Mouse (Mus musculus) fat pad, adult 2 months (tissue): ENCODE results near the gene Tgfbr1.

ENCODE experiments used
- DNase-seq: peaks from one replicate; pipeline ENCODE4 v3.0.0-alpha.2; 2011; ENCODE audit warnings: low read depth, low spot score; ENCODE audit errors: extremely low read depth

Gene Tgfbr1

DNA sequence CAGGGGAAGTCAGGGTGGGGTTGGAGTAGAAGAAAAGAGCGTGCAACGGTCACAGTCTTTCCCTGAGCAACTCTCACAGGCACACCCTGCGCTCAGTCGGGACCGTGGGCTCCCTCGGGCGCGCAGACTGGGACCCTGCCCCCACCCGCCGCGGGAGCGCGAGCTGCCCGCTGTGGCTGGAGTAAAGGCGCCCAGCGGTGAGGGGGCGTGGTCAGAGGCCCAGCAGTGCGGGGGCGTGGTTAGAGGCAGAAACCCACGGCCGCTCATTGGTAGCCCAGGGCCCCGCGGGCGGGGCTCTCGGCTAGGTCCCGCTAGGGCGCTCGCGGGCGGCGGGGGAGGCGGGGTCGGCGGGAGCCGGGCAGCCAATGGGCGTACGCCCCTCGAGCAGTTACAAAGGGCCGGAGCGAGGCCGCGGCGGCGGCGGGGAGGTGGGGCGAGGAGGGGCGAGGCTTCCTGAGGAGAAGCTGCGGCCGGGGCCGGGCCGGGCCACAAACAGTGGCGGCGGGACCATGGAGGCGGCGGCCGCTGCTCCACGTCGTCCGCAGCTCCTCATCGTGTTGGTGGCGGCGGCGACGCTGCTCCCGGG, at the start of gene Tgfbr1:
Gene Tgfbr1 (plus strand): TSS at position 420 of the 586 bp plus-strand sequence.
- peak; percentile 36 for DNase-seq

DNA sequence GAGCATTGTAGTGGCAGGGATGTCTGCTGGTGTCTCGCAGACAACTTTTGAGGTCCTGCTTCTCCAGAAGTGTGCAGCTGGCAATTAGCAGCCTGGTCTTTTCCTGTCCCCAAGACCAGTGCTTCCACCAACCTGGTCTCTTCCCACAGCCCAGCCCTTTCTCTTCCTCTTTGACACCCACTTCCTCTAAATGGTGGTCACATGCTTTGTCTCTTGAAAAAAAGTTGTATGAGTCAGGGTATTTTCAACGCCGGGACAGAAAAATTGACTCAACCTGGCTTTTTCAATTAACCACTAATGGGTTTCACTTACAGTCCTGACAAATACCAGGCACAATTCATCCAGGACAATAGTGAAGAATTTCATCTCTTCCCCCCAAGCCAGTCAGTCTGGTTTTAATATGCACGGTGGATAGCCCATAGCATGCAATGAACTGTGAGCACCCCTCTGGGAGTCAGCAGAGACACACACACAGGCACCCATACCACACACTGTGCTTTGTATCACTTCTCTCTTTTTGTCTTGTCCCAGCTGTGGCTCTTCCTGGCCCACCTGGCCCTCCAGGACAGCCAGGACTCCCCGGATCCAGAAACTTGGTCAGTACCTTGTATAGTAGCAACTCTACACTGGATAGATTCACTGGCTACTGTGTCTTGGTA, 49.6 kb upstream of the Tgfbr1 start:
- no peak for DNase-seq

DNA sequence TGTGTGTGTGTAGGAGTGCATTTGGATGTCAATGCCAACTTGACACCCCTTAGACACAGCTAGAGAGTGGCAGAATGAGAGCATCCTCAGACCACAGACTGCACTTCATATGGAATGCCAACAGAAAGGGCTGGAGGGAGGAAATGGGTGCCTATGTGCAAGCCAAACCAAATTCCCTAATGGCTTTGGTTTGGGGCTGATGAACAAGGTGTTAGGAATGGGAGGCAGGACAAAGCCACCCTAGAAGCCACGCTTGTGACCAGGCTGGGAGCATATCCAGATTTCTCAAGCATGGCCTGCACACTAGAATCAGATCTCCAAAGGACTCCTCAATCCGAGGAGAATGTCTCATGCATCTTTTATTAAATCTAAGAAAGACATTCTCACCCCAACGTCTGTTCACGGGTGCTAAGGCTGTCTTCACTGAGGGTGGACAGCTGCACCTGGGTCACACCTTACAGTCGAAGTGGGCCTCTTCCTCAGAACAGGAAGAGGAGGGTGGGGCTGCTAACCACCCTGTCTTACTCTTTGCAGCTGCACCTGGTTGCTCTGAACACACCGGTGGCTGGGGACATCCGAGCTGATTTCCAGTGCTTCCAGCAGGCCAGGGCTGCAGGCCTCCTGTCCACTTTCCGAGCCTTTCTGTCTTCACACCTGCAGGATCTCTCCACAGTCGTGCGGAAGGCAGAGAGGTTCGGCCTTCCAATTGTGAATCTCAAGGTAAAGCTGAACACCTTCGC, 43.0 kb upstream of the Tgfbr1 start:
- DNase-seq, result no peak

DNA sequence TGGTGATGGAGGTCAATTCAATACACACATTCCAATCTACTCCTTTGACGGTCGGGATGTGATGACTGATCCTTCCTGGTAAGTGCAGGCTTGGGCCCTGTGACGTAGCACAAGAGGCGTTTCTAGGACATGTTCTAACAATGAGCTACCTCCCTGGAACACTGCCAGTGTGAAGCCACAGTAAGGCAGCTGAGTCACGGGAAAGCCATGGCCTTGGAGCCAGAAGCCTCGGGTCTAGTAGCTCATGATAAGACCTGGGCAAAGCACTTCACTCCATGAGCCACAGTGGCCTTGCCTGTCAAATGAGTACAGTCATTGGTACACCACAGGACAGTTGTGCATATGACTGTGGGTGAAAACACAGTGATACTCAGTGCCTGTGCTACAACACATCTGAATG, 42.2 kb upstream of the Tgfbr1 start:
- no peak for DNase-seq

DNA sequence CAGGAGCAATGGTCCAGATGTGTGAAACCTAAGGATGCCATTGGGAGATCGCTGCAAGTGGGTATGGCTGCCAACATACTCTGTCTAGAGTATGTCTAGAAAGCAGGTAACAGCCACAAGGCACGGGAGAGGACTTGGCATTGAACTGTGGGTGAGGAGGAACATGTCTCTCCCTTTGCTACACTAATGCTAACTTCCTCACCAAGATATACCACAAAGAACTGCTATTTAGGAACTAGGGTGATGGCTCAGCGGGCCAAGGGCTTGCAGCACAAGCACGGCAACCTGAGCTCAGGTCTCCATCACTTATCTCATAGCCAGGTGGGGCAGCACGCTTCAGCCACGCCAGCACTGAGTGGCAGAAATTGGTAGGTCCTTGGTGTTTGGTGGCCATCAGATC, 41.6 kb upstream of the Tgfbr1 start:
- no peak for DNase-seq

DNA sequence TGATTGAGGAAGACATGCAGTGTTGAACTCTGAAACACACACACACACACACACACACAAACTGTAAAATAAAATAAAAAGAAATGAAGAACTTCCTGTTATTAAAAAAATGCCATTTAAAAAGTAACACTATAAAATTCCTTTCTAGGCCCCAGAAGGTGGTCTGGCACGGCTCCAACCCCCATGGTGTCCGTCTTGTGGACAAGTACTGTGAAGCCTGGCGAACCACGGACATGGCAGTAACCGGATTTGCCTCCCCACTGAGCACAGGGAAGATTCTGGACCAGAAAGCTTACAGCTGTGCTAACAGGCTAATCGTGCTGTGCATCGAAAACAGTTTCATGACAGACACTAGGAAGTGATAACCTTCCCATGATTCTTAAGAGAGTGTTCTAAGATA, 41.1 kb upstream of the Tgfbr1 start:
- DNase-seq, result no peak

DNA sequence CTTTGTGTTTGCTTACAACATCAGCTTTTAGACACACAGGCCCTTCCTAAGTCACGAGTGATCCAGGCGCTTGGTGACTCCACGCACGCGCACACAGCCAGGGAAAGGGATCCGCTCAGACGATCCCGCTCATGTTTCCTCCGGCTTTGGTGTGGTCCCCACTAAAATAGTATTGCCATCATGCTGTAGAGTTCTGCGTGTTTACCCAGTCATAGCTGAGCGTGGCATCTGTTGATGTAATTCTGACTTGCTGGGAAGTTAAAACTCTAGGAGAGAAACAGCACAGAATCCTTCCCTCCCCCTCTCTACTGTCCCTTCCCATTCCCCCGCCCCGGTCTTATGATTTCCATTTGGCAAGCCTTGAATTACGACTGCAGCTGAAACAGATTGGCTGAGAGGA, 40.3 kb upstream of the Tgfbr1 start:
- DNase-seq, result no peak

DNA sequence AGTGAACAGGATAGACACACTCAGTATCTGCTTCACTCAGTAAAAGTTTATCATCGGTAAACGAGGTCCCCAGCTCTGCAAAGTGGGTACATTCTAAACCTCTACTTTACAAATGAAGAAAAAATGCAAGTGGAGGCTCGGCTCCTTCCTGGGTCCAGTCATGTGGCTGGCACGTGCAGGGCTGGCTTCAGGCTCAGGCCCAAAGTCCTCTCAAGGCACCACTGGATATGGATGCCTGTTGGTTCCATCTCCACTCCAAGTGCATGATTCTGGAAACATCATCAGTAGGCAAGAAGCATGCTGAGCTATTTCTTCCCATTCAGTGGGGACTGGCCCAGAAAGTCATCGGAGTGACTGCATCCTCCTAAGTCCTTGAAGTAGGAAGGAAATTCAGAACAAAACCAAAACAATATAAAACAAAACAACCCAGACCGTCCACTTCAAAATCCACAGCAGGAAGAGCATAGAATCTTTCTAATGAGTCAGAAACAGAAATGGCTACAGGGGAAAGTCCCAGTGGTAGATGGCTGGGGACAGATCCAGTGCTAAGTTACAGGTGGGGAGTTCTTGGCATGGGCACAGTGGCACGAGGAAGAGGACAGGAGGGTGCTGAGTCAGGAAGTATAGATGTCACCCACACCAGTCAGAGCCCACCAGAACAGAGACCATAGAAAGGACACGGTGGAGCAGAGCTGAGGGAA, 39.2 kb upstream of the Tgfbr1 start:
- DNase-seq, result no peak

DNA sequence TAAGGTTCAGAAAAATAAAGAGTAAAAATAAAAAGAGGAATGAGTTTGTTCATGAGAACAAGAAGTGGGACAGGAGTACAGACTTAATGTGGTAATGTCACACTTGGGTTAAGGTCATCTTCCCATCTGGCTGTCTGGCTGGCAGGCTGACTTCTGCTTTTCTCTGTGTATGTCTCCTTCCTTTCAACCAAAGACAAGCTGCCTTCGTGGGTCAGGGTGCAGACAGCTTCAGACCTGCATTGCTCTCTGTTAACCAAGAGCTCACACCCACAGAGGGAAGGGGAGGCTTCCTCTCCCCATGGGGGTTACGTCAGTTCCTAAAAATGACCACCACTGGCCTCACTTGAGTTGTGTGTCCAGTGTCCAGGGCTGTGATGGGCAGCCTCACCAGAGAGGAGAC, 37.6 kb upstream of the Tgfbr1 start:
- no peak for DNase-seq

DNA sequence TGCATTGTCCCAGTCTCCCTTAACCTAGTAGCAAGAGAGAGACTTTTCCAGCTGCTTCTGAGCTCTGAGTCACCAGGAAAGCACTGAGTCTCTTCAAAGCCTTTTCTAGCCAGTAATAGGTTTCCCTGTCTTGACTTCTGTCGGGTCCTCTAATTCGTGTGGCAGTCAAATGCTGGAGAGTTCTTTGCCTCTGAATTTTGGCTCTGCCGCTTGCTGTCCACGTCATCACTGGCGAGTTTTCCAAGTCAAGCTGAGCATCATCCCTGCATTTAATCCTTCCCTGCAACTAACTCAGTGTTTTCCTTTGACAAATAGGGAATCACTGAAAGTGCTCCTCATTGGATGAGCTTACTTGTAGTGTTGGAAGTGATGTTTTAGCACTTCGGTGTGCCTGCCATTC, 36.6 kb upstream of the Tgfbr1 start:
- no peak for DNase-seq

DNA sequence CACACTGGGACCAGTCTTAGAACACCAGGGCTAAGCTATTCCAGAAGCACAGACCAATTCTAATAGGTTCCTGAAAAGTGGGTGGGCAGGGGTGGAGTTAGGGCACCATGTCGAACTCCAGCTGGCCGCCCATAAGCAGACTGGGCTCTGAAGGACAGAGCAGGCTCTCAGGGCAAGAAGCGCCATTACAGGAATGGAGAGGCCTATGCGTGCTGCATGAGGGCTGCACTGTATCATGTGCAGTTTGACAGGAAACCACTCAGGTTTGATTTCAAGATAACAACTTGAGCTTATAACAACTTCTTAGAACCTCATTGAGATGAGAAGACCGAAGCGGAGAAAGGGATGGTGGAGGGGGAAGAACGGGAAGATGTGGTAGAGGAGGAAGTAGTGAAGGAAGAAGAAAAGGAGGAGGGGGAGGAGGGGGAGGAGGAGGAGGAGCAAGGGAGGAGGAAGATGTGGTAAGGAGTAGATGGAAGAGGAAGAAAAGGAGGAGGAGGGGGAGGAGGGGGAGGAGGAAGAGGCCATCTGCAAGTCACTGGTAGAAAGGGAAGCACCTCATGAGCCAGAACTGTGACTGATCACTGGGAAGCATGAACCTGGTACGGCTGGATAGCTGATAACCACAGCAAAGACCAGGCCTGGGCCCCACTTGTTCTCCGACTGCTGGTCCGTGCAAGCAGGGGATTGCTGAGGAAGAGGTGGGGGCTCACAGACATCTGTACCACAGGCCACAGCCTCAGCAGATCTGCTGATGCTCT, 33.3 kb upstream of the Tgfbr1 start:
- no peak for DNase-seq

DNA sequence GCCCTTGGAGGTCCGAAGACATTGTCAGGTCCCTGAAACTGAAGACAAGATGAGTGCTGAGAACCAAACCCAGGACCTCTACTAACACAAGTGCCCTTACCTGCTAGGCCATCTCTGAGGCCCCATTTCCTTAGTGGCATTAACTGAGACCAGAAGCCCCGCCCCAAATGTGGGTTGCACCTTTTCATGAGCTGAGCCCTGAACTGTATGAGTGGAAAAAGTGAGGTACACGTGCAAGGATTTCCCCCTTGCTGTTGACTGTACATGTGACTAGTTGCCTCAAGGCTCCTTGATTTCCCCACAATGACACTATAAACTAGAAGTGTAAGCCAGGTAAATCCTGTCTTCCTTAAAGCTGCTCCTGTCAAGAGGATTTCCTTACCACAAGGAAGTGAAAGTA, 30.7 kb upstream of the Tgfbr1 start:
- no peak for DNase-seq

DNA sequence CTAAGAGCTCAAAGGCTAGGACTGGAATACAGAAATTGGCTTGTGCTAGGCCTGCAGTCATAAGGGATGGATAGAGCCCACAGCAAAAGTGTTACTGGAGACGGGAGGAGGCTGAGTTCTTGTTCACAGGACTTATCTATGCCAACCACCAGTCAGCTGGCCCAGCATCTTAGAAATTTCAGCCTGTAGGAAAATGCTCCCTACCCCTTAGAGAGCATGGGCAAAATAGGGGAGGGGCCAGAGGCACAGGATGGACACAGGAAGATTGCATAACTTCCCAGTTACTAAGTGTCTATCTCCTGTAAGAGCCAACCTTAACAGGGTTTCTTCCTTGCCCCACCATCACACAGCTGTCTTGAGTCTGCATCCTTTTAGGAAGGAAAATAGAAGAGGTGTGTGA, 28.8 kb upstream of the Tgfbr1 start:
- no peak for DNase-seq

DNA sequence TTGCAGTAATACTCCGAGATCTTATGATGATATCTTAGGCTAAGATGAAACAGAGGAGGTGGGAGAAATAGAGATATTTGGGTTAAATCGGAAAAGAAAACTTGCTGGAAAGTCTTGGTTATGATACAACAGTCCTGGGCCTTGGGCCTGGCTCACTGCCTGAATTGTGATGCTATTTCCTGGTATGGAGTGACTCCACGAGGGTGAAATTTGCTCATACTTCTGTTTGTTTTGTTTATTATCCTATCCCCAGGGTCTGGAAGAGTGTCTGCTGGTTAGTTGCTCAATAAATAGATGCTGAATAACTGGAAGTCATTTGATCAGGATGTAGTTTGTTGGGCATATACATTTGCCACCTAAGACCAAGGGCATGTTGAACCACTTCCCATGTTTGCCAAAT, 25.2 kb upstream of the Tgfbr1 start:
- no peak for DNase-seq

DNA sequence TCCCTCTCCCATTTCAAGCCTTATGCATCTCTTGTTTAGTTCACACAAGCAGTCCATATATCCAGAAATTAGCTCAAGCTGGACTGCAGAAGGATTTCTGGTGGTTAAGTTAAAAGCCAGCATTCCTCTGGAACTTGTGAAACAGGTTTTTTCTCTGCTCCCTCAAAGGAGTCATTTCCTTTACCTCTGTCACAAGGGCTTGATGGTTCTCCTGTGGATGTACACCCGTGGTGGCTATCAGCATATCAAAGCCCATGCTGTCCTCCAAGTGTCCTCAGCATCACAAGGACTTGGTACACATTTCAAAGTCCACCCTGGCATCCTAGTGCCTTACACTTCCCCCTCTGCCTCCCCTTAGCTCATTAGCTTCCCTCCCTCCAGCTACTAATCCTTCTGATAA, 23.7 kb upstream of the Tgfbr1 start:
- DNase-seq, result no peak

DNA sequence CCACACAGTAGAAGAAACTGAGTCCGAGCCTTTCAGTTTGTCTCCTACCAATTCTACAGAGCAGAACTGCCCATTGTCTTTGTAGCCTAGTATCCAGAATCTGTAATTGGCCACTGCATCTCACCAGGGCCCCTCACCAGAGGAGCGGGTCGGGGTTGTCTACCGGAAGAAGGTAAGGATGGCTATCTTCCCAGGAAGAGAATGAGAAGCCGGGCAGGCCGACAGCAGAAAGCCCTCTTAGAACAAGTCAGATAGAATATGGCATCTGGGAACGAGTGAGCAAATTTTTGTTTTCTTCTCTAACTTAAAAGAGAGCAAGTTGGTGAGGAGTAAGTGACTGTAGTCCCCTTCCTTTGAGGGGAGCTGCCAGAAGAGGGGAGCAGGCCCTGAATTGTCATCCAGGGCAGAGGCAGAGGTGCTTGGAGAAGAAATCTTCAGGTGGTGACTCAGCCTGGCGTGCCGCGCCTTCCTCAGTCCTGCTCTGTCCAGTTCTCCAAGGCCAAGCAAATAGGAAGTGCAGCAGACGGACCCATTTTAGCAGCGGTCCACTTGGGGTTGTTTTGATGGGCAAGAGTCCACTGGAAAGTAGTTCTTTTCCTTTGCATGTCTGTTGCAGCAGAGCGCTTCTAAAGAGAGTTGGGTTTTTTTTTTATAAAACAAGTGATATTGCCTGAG, 22.5 kb upstream of the Tgfbr1 start:
- DNase-seq, result no peak

DNA sequence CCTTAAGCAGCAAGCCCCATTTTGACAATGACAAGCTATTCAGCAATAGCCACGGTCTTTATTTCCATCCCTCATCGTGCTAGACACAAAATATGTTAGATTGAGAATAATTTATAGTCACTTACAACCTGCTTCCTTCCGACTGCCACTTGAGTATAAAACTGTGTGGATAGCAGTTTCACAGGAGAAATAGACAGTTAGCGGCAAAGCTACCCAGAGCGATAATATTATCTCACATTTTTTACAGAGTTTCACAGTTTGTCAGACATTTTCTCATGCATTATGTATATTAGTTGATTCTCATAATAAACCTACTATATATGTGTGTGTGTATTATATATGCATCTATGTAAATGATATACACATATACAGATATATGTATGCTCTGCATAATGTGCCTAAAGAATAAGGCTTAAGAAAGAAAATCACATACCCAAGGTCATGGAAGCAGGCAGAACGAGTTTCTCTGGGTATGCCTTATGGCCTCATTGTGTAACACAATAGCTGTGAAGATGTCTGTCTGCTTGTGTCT, 20.1 kb upstream of the Tgfbr1 start:
- no peak for DNase-seq

DNA sequence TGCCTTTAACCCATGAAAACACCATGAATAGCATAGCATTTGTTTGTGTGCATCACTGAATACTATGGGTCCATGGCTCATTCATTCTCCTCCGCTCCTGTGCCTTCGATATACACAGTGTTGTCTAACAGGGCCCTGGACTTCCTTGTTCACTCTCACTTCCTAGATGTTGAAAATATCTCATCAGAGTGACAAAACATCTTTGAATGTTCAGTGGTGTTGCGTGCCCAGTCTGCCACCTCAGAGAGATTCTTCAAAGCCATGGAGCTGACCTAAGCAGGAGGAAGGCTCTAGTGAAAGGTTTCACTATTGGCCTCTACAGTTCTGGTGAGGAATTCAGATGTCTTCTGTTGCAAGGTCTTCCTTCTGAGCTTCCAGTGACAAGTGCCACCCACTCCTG, 19.5 kb upstream of the Tgfbr1 start:
- no peak for DNase-seq

DNA sequence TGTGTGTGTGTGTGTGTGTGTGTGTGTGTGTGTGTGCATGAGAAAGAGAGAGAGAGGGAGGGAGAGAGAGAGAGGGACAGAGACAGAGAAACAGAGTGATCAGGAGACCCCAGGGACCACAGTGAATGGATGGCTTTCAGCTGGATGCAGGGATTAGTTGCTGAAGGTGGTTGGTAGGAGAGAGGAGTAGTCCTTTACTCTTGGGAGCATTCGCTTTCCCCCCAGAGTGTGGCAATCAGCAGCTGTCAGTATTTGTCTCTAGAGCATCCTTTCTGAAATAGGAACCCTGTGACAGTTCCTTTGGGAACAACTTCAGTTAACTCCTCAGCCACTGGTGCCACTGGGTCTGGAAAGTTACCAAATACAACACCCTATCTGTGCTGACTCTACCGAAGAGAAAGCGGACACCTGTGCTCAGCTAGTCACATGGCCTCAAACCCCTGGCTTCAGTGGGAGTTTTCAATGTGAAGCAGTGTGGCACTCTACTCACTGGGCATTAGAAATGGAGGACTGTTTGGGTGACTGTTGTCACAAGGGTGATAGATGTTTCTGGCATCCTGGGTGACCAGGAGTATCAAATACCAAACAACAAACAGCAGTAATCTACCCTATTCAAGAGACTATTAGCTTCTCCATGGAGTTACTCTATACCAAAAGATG, 16.0 kb upstream of the Tgfbr1 start:
- no peak for DNase-seq

DNA sequence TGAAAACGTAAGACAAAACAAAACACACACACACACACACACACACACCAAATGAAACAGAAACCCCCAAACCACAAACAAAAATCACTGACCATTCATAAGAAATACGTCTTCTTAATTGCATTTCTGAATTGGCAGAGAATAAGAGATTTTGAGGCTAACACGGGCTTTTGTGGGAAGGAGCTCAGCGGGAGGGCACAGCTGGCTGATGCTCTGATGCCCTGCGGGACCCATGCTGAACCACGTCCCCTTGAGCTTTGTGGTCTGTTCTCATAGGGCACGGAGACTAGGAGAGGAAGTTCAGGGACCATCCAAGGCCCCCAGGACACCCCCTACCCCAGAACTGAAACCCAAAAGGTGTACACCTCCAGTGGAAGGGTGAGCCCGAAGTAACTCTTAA, 10.4 kb upstream of the Tgfbr1 start:
- no peak for DNase-seq
